Mouse (Mus musculus): ENCODE data around the gene Evx2.

DNA sequence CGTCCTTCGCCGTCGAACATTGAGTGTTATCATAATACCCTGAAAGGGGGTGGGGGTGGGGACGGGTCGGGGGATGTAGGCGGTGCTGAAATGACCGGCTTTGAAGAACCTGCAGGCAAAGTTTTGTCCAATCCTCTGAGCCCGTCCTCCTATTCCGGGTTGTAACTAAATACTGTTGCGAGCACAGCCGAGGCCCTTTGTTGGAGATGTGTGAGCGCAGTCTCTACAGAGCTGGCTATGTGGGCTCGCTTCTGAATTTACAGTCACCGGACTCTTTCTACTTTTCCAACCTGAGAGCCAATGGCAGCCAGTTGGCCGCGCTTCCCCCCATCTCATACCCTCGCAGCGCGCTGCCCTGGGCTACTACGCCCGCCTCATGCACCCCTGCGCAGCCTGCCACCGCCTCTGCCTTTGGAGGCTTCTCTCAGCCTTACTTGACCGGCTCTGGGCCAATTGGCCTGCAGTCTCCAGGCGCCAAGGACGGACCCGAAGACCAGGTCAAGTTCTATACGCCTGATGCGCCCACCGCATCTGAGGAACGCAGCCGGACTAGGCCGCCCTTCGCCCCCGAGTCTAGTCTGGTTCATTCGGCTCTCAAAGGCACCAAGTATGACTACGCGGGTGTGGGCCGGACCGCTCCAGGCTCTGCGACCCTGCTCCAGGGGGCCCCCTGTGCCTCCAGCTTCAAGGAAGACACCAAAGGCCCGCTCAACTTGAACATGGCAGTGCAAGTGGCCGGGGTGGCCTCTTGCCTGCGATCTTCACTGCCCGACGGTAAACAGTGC, 15.7 kb upstream of the Evx2 start, which contains the start of gene Hoxd12:
- TF ChIP-seq GATA1 (IDR thresholded peaks at IDR 0.05; ENCODE audit: low read length) (no peak), TAL1 (IDR thresholded peaks at IDR 0.05; ENCODE audit: low read length) (no peak)
